In the genomic region with DNA sequence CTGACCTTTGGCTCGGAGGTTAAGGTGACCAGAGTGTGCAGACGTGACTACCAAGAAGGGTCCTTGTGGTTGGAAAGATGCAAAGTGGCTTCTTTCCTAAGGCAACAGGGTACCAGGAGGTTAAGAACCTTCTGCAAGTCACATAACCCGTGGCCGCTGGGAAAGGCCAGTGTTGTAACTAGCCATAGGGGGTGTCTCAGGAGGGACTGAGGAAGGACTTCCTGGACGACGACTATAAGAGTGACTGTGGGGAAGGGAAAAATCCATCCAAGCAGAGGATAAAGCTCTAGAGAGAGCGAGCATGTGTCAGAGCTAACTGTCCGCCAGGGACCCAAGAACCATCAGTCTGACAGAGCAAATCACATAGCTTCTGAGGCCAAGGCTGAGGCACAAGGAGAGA, we compare ENCODE assay signal across 20 mouse cellular contexts. TPM values are rescaled to one million over a fixed set of nuclear protein-coding genes. Genes with fewer than 3 reads are reported as not detected.
DNase-seq lines count a peak whose midpoint lies in the region; ATAC-seq and TF ChIP-seq lines count a peak whose summit lies in the region.
"Had no signal": no experiment of that assay in that cellular context is flagged by ENCODE, and none has a peak within 500 bp of the region (broad histone marks: within the 10 kb centered on the region; RNA-seq: fewer than 3 reads in every experiment).

No protein-coding gene starts in this region.

- H3K9ac ChIP-seq in forebrain, postnatal 0 days: no peak overlapping the region
- no peak overlapping the region for H3K9ac ChIP-seq in heart, embryonic 11.5 days (ENCODE audit: low read depth, low read length)
- H3K9ac ChIP-seq in neural tube, embryonic 15.5 days (replicated peaks): no peak overlapping the region
- H3K9ac ChIP-seq: heart, embryonic 15.5 days; hindbrain, embryonic 15.5 days; kidney, embryonic 15.5 days had no signal

- TF ChIP-seq CTCF in forebrain, postnatal 0 days (IDR thresholded peaks at IDR 0.05; ENCODE audit: low read depth): no peak

- no peak for ATAC-seq in forebrain, postnatal 0 days
- no peak for ATAC-seq in heart, embryonic 11.5 days (replicated peaks; ENCODE audit: insufficient number of reproducible peaks, low FRiP score, low TSS enrichment)
- ATAC-seq in neural tube, embryonic 15.5 days (ENCODE audit: low FRiP score): no peak
- ATAC-seq: CD4-positive, CD25-positive, alpha-beta regulatory T cell, adult 4 months; intestine, embryonic 16.5 days had no signal

- H3K36me3 ChIP-seq in forebrain, postnatal 0 days (ENCODE audit: insufficient read depth): no peaks in the 10 kb centered on the region
- no peaks in the 10 kb centered on the region for H3K36me3 ChIP-seq in forebrain, embryonic 10.5 days (replicated peaks)
- H3K36me3 ChIP-seq in heart, embryonic 11.5 days (ENCODE audit: control insufficient read depth, insufficient read depth, low read length): no peaks in the 10 kb centered on the region
- peaks cover 8% of the 10 kb centered on the region; the same call in 1 of the 2 replicates for H3K36me3 ChIP-seq in neural tube, embryonic 15.5 days
- H3K36me3 ChIP-seq: embryonic facial prominence, embryonic 10.5 days; heart, embryonic 15.5 days; hindbrain, embryonic 15.5 days; kidney, embryonic 15.5 days had no signal

- no peak overlapping the region for H3K4me3 ChIP-seq in forebrain, postnatal 0 days (ENCODE audit: low read depth, low read length)
- no peak overlapping the region for H3K4me3 ChIP-seq in forebrain, embryonic 10.5 days
- H3K4me3 ChIP-seq in heart, embryonic 11.5 days (ENCODE audit: low read depth, low read length): no peak overlapping the region
- no peak overlapping the region for H3K4me3 ChIP-seq in neural tube, embryonic 15.5 days (replicated peaks)
- H3K4me3 ChIP-seq: embryonic facial prominence, embryonic 10.5 days; heart, embryonic 15.5 days; hindbrain, embryonic 15.5 days; kidney, embryonic 15.5 days had no signal

- peak overlapping the region; percentile 60; the same call in 1 of the 2 replicates for H3K27ac ChIP-seq in forebrain, postnatal 0 days (ENCODE audit: low read depth, low read length)
- no peak overlapping the region for H3K27ac ChIP-seq in forebrain, embryonic 10.5 days
- H3K27ac ChIP-seq in heart, embryonic 11.5 days (ENCODE audit: low read depth, low read length): 0 out of 2 replicates have a peak overlapping the region, but pooled peaks have one; percentile 31
- H3K27ac ChIP-seq in neural tube, embryonic 15.5 days (replicated peaks): peak overlapping the region; percentile 55; the same call in 1 of the 2 replicates
- H3K27ac ChIP-seq: embryonic facial prominence, embryonic 10.5 days; heart, embryonic 15.5 days; hindbrain, embryonic 15.5 days; kidney, embryonic 15.5 days had no signal

- peaks cover 4% of the 10 kb centered on the region; the same call in 1 of the 2 replicates for H3K4me1 ChIP-seq in forebrain, postnatal 0 days (ENCODE audit: insufficient read depth)
- H3K4me1 ChIP-seq in forebrain, embryonic 10.5 days: peaks cover 13% of the 10 kb centered on the region
- peaks cover 37% of the 10 kb centered on the region for H3K4me1 ChIP-seq in heart, embryonic 11.5 days (ENCODE audit: control insufficient read depth, insufficient read depth, low read length)
- H3K4me1 ChIP-seq in neural tube, embryonic 15.5 days: peaks cover 17% of the 10 kb centered on the region

- H3K9me3 ChIP-seq in forebrain, postnatal 0 days (ENCODE audit: low read length): no peaks in the 10 kb centered on the region
- H3K9me3 ChIP-seq in forebrain, embryonic 10.5 days: no peaks in the 10 kb centered on the region
- no peaks in the 10 kb centered on the region for H3K9me3 ChIP-seq in heart, embryonic 11.5 days (replicated peaks; ENCODE audit: control insufficient read depth, low read length)
- no peaks in the 10 kb centered on the region for H3K9me3 ChIP-seq in neural tube, embryonic 15.5 days (replicated peaks)
- H3K9me3 ChIP-seq: embryonic facial prominence, embryonic 10.5 days; heart, embryonic 15.5 days; hindbrain, embryonic 15.5 days; kidney, embryonic 15.5 days had no signal

- no peak overlapping the region for H3K4me2 ChIP-seq in forebrain, postnatal 0 days (ENCODE audit: low read depth)
- H3K4me2 ChIP-seq in heart, embryonic 11.5 days: no peak overlapping the region
- no peak overlapping the region for H3K4me2 ChIP-seq in neural tube, embryonic 15.5 days
- H3K4me2 ChIP-seq: heart, embryonic 15.5 days; hindbrain, embryonic 15.5 days; kidney, embryonic 15.5 days had no signal

- 74% methylated on average over 8 of the region's 8 CpGs for WGBS in forebrain, postnatal 0 days
- 69% methylated on average over 8 of the region's 8 CpGs for WGBS in forebrain, embryonic 10.5 days
- WGBS in heart, embryonic 11.5 days (ENCODE audit: insufficient replicate concordance): 62% methylated on average over 8 of the region's 8 CpGs
- 78% methylated on average over 8 of the region's 8 CpGs for WGBS in neural tube, embryonic 15.5 days

- DNase-seq in cerebellum, adult 9-11 months: peak; percentile 5
- no peak for DNase-seq in cerebellum, adult 18-20 months
- no peak for DNase-seq in forebrain, postnatal 0 days
- DNase-seq in forebrain, embryonic 10.5 days (ENCODE audit: extremely low spot score, low spot score): no peak
- DNase-seq in heart, adult 8-10 months (ENCODE audit: low spot score): no peak
- DNase-seq in neural tube, embryonic 10.5 days (ENCODE audit: extremely low spot score, low spot score): no peak
- DNase-seq: adrenal gland, postnatal 10 days; B cell, adult 2 months; cerebellum, adult 11-12 months; gastrocnemius, postnatal 36 days; heart, adult 18-20 months; kidney, adult 2 months had no signal

- no peaks in the 10 kb centered on the region for H3K27me3 ChIP-seq in forebrain, postnatal 0 days (ENCODE audit: insufficient read depth, low read length)
- H3K27me3 ChIP-seq in forebrain, embryonic 10.5 days (ENCODE audit: poor library complexity, severe bottlenecking): peaks cover 12% of the 10 kb centered on the region
- H3K27me3 ChIP-seq in heart, embryonic 11.5 days (ENCODE audit: control insufficient read depth, insufficient read depth, low read length): no peaks in the 10 kb centered on the region
- no peaks in the 10 kb centered on the region for H3K27me3 ChIP-seq in neural tube, embryonic 15.5 days (replicated peaks)
- H3K27me3 ChIP-seq: heart, embryonic 15.5 days; hindbrain, embryonic 15.5 days; kidney, embryonic 15.5 days had no signal

RNA-seq across cellular contexts. Expression of gene Epb41l1, which starts 48.8 kb away (rescaled TPM):
- 169 and 211 TPM in 2 replicates for total RNA-seq in forebrain, postnatal 0 days (2014; rRNA removed)
- polyA plus RNA-seq in forebrain, postnatal 0 days (2015; fragmentation: Nextera tagmentation; extraction: Ambion mirVana): 7.0 and 10.0 TPM in 2 replicates
- 0.93 and 1.1 TPM in 2 replicates for polyA plus RNA-seq in forebrain, embryonic 10.5 days (2016; fragmentation: Nextera tagmentation; extraction: Ambion mirVana)
- 1.6 and 2.3 TPM in 2 replicates for polyA plus RNA-seq in heart, embryonic 11.5 days (2014; fragmentation: Nextera tagmentation; extraction: Ambion mirVana)
- total RNA-seq in heart, adult 8-10 months (2022): 1 to 10 TPM; 6.5 to 9.4 (median 7.6) TPM
- 12.3 and 14.8 TPM in 2 replicates for polyA plus RNA-seq in neural tube, embryonic 15.5 days (2015; fragmentation: Nextera tagmentation; extraction: Ambion mirVana)
